Mouse (Mus musculus) CD4-positive, CD25-positive, alpha-beta regulatory T cell, adult 4 months (primary cell): ENCODE results near the gene Med29. TPM values are rescaled to one million over a fixed set of nuclear protein-coding genes. Genes with fewer than 3 reads are reported as not detected.

ENCODE experiments used
- ATAC-seq: one replicate; pipeline ENCODE4 v1.8.0; 2017
- polyA plus RNA-seq, 2 experiments: library from polyadenylated mRNA; unstranded; fragments of 100-300 nt; shearing (Covaris generic); gene quantifications; one replicate each; pipeline ENCODE4 v1.2.1; 2017

Gene Med29
- polyA plus RNA-seq: 10 to 100 TPM; 25.8 to 27.5 TPM

GRCm38 (mm10) chr7:28392429-28393271, at the start of gene Med29, which contains the start of gene Paf1:
Gene Med29, minus strand, starts transcription at chr7:28392708.
Gene Paf1, plus strand, starts transcription at chr7:28392951.
- ATAC-seq: peak; percentile 97

GRCm38 (mm10) chr7:28441776-28442485, 49.4 kb upstream of the Med29 start:
- ATAC-seq: no peak

- ATAC-seq: peak; percentile 53
Measured at GRCm38 (mm10) chr7:28440739-28441138, 48.2 kb upstream of the Med29 start.

- ATAC-seq: no peak
Measured at GRCm38 (mm10) chr7:28438771-28439170, 46.3 kb upstream of the Med29 start.

GRCm38 (mm10) chr7:28437964-28438363, 45.5 kb upstream of the Med29 start:
- ATAC-seq: no peak

GRCm38 (mm10) chr7:28436932-28437570, 44.5 kb upstream of the Med29 start, which contains the start of gene Gmfg:
Gene Gmfg, plus strand, starts transcription at chr7:28437447.
- ATAC-seq: peak; percentile 30

- peak; percentile 88 for ATAC-seq
Measured at GRCm38 (mm10) chr7:28436271-28436904, 43.9 kb upstream of the Med29 start.

GRCm38 (mm10) chr7:28435660-28436259, 43.3 kb upstream of the Med29 start:
- ATAC-seq: no peak

GRCm38 (mm10) chr7:28432252-28432651, 39.7 kb upstream of the Med29 start:
- ATAC-seq: no peak

- no peak for ATAC-seq
Measured at GRCm38 (mm10) chr7:28430512-28430911, 38.0 kb upstream of the Med29 start.

GRCm38 (mm10) chr7:28427738-28428137, 35.2 kb upstream of the Med29 start:
- ATAC-seq: no peak

GRCm38 (mm10) chr7:28423018-28423417, 30.5 kb upstream of the Med29 start:
- no peak for ATAC-seq

- no peak for ATAC-seq
Measured at GRCm38 (mm10) chr7:28419416-28419815, 26.9 kb upstream of the Med29 start.

- no peak for ATAC-seq
Measured at GRCm38 (mm10) chr7:28418096-28418670, 25.7 kb upstream of the Med29 start.

GRCm38 (mm10) chr7:28417368-28417767, 24.9 kb upstream of the Med29 start:
- no peak for ATAC-seq

GRCm38 (mm10) chr7:28412826-28413225, 20.3 kb upstream of the Med29 start:
- ATAC-seq: no peak

GRCm38 (mm10) chr7:28410841-28411475, 18.4 kb upstream of the Med29 start:
- ATAC-seq: no peak

- ATAC-seq: no peak
Measured at GRCm38 (mm10) chr7:28401942-28402341, 9.4 kb upstream of the Med29 start.

- no peak for ATAC-seq
Measured at GRCm38 (mm10) chr7:28401030-28401429, 8.5 kb upstream of the Med29 start.

GRCm38 (mm10) chr7:28398696-28399340, 6.3 kb upstream of the Med29 start:
- no peak for ATAC-seq

GRCm38 (mm10) chr7:28398000-28398399, 5.5 kb upstream of the Med29 start:
- ATAC-seq: no peak
